In genomic region chr15:78844791-78845190, GRCm38 (mm10) we compare ENCODE assay signal across 9 mouse cellular contexts. TPM values are rescaled to one million over a fixed set of nuclear protein-coding genes. Genes with fewer than 3 reads are reported as not detected.
DNase-seq lines count a peak whose midpoint lies in the region; ATAC-seq and TF ChIP-seq lines count a peak whose summit lies in the region.
"Had no signal": no experiment of that assay in that cellular context is flagged by ENCODE, and none has a peak within 500 bp of the region (broad histone marks: within the 10 kb centered on the region; RNA-seq: fewer than 3 reads in every experiment).

No protein-coding gene starts in this region.

- peaks cover 4% of the 10 kb centered on the region; the same call in 1 of the 2 replicates for H3K36me3 ChIP-seq in intestine, embryonic 16.5 days (ENCODE audit: control insufficient read depth, insufficient read depth, low read length)

- H3K4me3 ChIP-seq in intestine, embryonic 16.5 days (ENCODE audit: low read length), result peak overlapping the region; percentile 64
- H3K4me3 ChIP-seq in lung, adult 2 months (replicated peaks; ENCODE audit: extremely low read depth, low read depth, low read length), result peak overlapping the region; percentile 94

- 17% methylated on average over 9 of the region's 9 CpGs for WGBS in intestine, embryonic 16.5 days
- 21% methylated on average over 9 of the region's 9 CpGs for WGBS in lung, adult 2 months

- TF ChIP-seq POLR2A in lung, adult 2 months (IDR thresholded peaks at IDR 0.05; ENCODE audit: borderline replicate concordance, extremely low read depth, low read depth, low read length), result peak; percentile 68; the same call in 1 of the 2 replicates

- TF ChIP-seq CTCF in lung, adult 2 months (IDR thresholded peaks at IDR 0.05; ENCODE audit: insufficient read depth, low read length), result no peak

- H3K9ac ChIP-seq in intestine, embryonic 16.5 days (ENCODE audit: low read depth, low read length), result peak overlapping the region; percentile 94

- peak; percentile 51 for DNase-seq in urinary bladder, postnatal 25 days (ENCODE audit: low spot score)
- no peak for DNase-seq in urinary bladder, adult 2 months (ENCODE audit: low spot score)
- peak; percentile 98 for DNase-seq in heart, adult 11 months
- DNase-seq in lung, adult 2 months, result no peak
- DNase-seq in layer of hippocampus, adult 8-10 months (ENCODE audit: low spot score in 2 of 2), result no peak
- DNase-seq in spleen, postnatal 10 days (ENCODE audit: low spot score in 2 of 2), result no peak

- no peaks in the 10 kb centered on the region for H3K9me3 ChIP-seq in intestine, embryonic 16.5 days (ENCODE audit: control insufficient read depth, low read length)

- H3K4me1 ChIP-seq in intestine, embryonic 16.5 days (ENCODE audit: control insufficient read depth, insufficient read depth, low read length), result peaks cover 51% of the 10 kb centered on the region
- H3K4me1 ChIP-seq in lung, adult 2 months (ENCODE audit: control insufficient read depth, insufficient read depth, low read length), result peaks cover 38% of the 10 kb centered on the region

- peak overlapping the region; percentile 80 for H3K4me2 ChIP-seq in intestine, embryonic 16.5 days (ENCODE audit: low read depth, low read length)

- H3K27ac ChIP-seq in intestine, embryonic 16.5 days (ENCODE audit: low read length), result peak overlapping the region; percentile 89

- ATAC-seq in intestine, embryonic 16.5 days, result peak; percentile 52
- ATAC-seq in megakaryocyte progenitor cell, adult 5-6 weeks (replicated peaks; ENCODE audit: poor library complexity), result no peak

- H3K27me3 ChIP-seq in intestine, embryonic 16.5 days (replicated peaks; ENCODE audit: control insufficient read depth, insufficient read depth, low read length), result no peaks in the 10 kb centered on the region

RNA-seq across cellular contexts. Expression of gene Cdc42ep1, which starts 2.4 kb away (rescaled TPM):
- polyA plus RNA-seq in urinary bladder, adult 2 months (2012; rRNA removed), result 21.0 and 21.6 TPM in 2 replicates
- polyA plus RNA-seq in intestine, embryonic 16.5 days (2015; fragmentation: Nextera tagmentation; extraction: Ambion mirVana), result 34.5 and 36.1 TPM in 2 replicates
- 221 and 277 TPM in 2 replicates for polyA plus RNA-seq in lung, adult 2 months (2012; rRNA removed)
- total RNA-seq in megakaryocyte progenitor cell, adult 5-6 weeks (2015), result not detected in 2 replicates
- total RNA-seq in megakaryocyte progenitor cell, adult 5-6 weeks (2017), result not detected in 2 replicates
- total RNA-seq in layer of hippocampus, adult 8-10 months (2022), result 10 to 100 TPM; 14.5 to 18.7 (median 16.2) TPM

RNA-seq across cellular contexts. Expression of gene Lgals2, which starts 10.5 kb away (rescaled TPM):
- 1.3 and 2.1 TPM in 2 replicates for polyA plus RNA-seq in urinary bladder, adult 2 months (2012; rRNA removed)
- polyA plus RNA-seq in intestine, embryonic 16.5 days (2015; fragmentation: Nextera tagmentation; extraction: Ambion mirVana), result 1,298 and 1,309 TPM in 2 replicates
- 6.0 and 7.2 TPM in 2 replicates for polyA plus RNA-seq in lung, adult 2 months (2012; rRNA removed)
- not detected in 2 replicates for total RNA-seq in megakaryocyte progenitor cell, adult 5-6 weeks (2015)
- total RNA-seq in megakaryocyte progenitor cell, adult 5-6 weeks (2017), result not detected in 2 replicates
- not detected for total RNA-seq in layer of hippocampus, adult 8-10 months (2022)

RNA-seq across cellular contexts. Expression of gene Gga1, which starts 32.2 kb away (rescaled TPM):
- 53.5 and 56.7 TPM in 2 replicates for polyA plus RNA-seq in urinary bladder, adult 2 months (2012; rRNA removed)
- polyA plus RNA-seq in intestine, embryonic 16.5 days (2015; fragmentation: Nextera tagmentation; extraction: Ambion mirVana), result 56.3 and 57.4 TPM in 2 replicates
- polyA plus RNA-seq in lung, adult 2 months (2012; rRNA removed), result 113 and 121 TPM in 2 replicates
- total RNA-seq in megakaryocyte progenitor cell, adult 5-6 weeks (2015), result 27.8 and 28.9 TPM in 2 replicates
- 15.4 and 20.1 TPM in 2 replicates for total RNA-seq in megakaryocyte progenitor cell, adult 5-6 weeks (2017)
- total RNA-seq in layer of hippocampus, adult 8-10 months (2022), result 10 to 100 TPM; 59.2 to 63.9 (median 62.6) TPM

RNA-seq across cellular contexts. Expression of gene Card10, which starts 41.9 kb away (rescaled TPM):
- 8.6 and 9.5 TPM in 2 replicates for polyA plus RNA-seq in urinary bladder, adult 2 months (2012; rRNA removed)
- polyA plus RNA-seq in intestine, embryonic 16.5 days (2015; fragmentation: Nextera tagmentation; extraction: Ambion mirVana), result 5.2 and 6.1 TPM in 2 replicates
- 61.5 and 73.5 TPM in 2 replicates for polyA plus RNA-seq in lung, adult 2 months (2012; rRNA removed)
- total RNA-seq in megakaryocyte progenitor cell, adult 5-6 weeks (2015), result 0.20 and 0.78 TPM in 2 replicates
- 0.12 and 0.14 TPM in 2 replicates for total RNA-seq in megakaryocyte progenitor cell, adult 5-6 weeks (2017)
- 1 to 10 TPM; 6.6 to 8.2 (median 6.9) TPM for total RNA-seq in layer of hippocampus, adult 8-10 months (2022)

RNA-seq across cellular contexts. Expression of gene Gm49510, which starts 54.7 kb away (rescaled TPM):
- polyA plus RNA-seq in urinary bladder, adult 2 months (2012; rRNA removed), result 0.04 and 0.06 TPM in 2 replicates
- polyA plus RNA-seq in intestine, embryonic 16.5 days (2015; fragmentation: Nextera tagmentation; extraction: Ambion mirVana), result 0.21 and 0.55 TPM in 2 replicates
- 0.04 TPM in 1 of 2 replicates, not detected in the other for polyA plus RNA-seq in lung, adult 2 months (2012; rRNA removed)
- not detected in 2 replicates for total RNA-seq in megakaryocyte progenitor cell, adult 5-6 weeks (2015)
- 1.2 and 2.6 TPM in 2 replicates for total RNA-seq in megakaryocyte progenitor cell, adult 5-6 weeks (2017)
- 1 to 10 TPM in 1 of 4 experiments, under 1 TPM in 2, not detected in 1; 0.34 to 1.2 (median 0.38) TPM for total RNA-seq in layer of hippocampus, adult 8-10 months (2022)
- polyA plus RNA-seq: brain, embryonic 14.5 days had no signal

Comparison
In these comparisons a context has a peak if more than half of its experiments do, and no peak if none do; other contexts are left out.
1. DNase-seq: peak in urinary bladder, postnatal 25 days (single experiment) and heart, adult 11 months (single experiment); none in urinary bladder, adult 2 months (single experiment), lung, adult 2 months (single experiment), layer of hippocampus, adult 8-10 months (0 of 2) and spleen, postnatal 10 days (0 of 2).
2. RNA of gene Lgals2, which starts 10.5 kb away (polyA plus RNA-seq): 1,298 to 1,309 TPM in intestine, embryonic 16.5 days; 6.0 to 7.2 TPM in lung, adult 2 months and 1.3 to 2.1 TPM in urinary bladder, adult 2 months; every median in the first group is over 100 times any median in the second.